Mouse (Mus musculus) heart, postnatal 14 days (tissue): Measurements from ENCODE around the gene Zfp57. TPM values are rescaled to one million over a fixed set of nuclear protein-coding genes. Genes with fewer than 3 reads are reported as not detected.
"Not testable (repeated sequence)": the region's sequence is repeated elsewhere in the genome, so short reads cannot be mapped to it uniquely, and the experiment has no call there.

ENCODE experiments used
- DNase-seq, 2 experiments: peaks; one replicate each; pipeline ENCODE4 v3.0.0; 2021 to 2022
- intact Hi-C: fragments of 180-260 bp; cut with DNase I; formaldehyde crosslinking; loops from one replicate; pipeline ENCODE4 v1.15.1; 2025
- long read RNA-seq, 2 experiments: library from polyadenylated mRNA; stranded (forward); transcript quantifications; one replicate each; pipeline ENCODE4 v2.0.0; 2021
- total RNA-seq, 2 experiments: library from RNA; stranded (reverse); gene quantifications; 2 replicates each; pipeline ENCODE4 v1.2.3; 2021

Zfp57 gene
- total RNA-seq = 1 to 10 TPM; 3.7 to 4.6 TPM
- long read RNA-seq, experiment 1, partial matches to known transcripts = 0 of 3 reads
- long read RNA-seq, experiment 1, other reads (novel, unspliced or antisense) = 1 of 3 reads
- long read RNA-seq, experiment 2, partial matches to known transcripts = 0 of 4 reads
- long read RNA-seq, experiment 2, other reads (novel, unspliced or antisense) = 3 of 4 reads

GRCm38 (mm10) chr17:37000863-37001262 lies at the start of gene Zfp57:
Gene Zfp57, plus strand, starts transcription at chr17:37001163.
- intact Hi-C loops = loop anchor here (5.0 kb wide), 1 partner anchor 164 kb away; the partner anchor contains the start of gene Trim26
- no peak for DNase-seq

DNA sequence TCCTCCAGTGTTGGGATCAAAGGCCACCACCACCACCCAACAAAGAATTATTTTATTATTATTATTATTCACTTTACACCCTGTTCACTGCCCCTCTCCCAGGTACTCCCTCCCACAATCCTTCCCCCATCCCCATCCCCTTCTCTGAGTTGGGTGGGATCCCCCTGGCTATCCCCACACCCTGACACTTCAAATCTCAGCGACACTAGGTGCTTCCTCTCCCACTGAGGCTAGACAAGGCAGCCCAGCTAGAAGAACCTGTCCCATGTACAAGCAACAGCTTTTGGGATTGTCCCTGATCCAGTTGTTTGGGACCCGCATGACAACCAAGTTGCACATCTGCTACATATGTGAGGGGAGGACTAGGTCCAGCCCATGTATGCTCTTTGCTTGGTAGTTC lies 48.3 kb upstream of the Zfp57 start:
- no peak for DNase-seq
- intact Hi-C loops = loop anchor here (5.0 kb wide), 1 partner anchor 110 kb away; no protein-coding TSS in a partner anchor

DNA sequence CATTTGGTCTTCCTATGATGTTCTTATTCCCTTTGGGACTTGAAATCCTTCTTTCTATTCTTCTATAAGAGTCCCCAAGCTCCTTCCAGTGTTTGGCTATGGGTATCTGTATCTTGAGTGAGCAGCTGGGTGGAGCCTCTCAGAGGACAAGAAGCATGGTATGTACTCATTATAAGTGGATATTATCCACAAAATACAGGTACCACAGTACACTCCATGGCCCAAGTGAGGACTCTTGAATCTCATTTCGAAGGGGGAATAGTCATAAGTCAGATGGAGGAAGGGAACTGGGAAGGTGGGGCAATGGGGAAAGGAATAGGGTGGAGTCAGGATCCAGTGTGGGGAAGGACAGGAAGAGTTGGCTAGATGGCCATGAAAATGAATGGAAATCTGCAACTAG lies 47.9 kb upstream of the Zfp57 start:
- intact Hi-C loops = loop anchor here (5.0 kb wide), 1 partner anchor 111 kb away; no protein-coding TSS in a partner anchor
- DNase-seq = no peak

- intact Hi-C loops = loop anchor here (5.0 kb wide), 1 partner anchor 41 kb away; no protein-coding TSS in a partner anchor
- DNase-seq = peak; percentile 94
These were observed 42.8 kb upstream of the Zfp57 start, which contains the start of the genes Znrd1 and Znrd1as for GRCm38 (mm10) chr17:36957999-36958743. Gene Znrd1, minus strand, starts transcription at chr17:36958559. Gene Znrd1as, plus strand, starts transcription at chr17:36958592.

DNA sequence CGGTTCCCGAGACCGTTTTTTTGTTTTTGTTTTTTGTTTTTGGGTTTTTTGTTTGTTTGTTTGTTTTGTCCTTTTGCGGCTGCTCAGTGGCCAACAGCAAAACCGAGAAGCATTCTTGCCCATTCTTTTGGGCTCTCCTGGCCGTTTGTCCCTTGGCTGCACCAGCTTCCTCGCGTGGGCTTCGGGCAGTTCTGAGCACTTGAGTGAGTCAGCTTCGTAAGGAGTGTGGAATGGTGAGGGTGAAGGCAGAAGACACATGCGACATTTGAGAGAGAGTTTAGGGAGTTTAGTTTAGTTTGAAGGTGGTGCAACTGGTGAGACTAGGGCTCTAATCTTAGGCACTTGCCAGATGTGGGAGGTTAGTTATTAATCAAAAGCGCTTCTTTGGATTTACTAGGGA lies 42.1 kb upstream of the Zfp57 start:
- peak in 1 of 2 experiments; percentile 10 for DNase-seq
- intact Hi-C loops = loop anchor here (5.0 kb wide), 1 partner anchor 42 kb away; no protein-coding TSS in a partner anchor

- intact Hi-C loops = no loop called here
- no peak for DNase-seq
These were observed 39.8 kb upstream of the Zfp57 start for GRCm38 (mm10) chr17:36961125-36961524.

DNA sequence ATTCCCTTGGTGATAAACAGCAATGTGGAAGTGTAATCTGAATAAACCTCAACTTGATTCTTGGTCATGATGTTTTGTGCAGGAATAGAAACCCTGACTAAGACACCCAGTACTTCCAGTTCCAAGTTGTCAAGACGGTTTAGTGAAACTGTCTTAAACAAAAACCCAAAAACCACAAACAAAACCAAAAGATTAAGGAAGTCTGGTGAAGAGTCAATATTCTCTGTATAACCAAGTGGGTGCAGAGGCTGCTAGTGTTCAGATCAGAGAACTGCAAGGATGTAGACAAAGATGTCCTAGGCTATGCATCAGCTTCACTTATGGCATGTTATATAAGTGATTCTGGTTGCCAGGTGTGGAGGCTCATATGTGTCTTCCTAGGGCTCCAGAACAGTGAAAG lies 34.1 kb upstream of the Zfp57 start:
- intact Hi-C loops = no loop called here
- DNase-seq = no peak

DNA sequence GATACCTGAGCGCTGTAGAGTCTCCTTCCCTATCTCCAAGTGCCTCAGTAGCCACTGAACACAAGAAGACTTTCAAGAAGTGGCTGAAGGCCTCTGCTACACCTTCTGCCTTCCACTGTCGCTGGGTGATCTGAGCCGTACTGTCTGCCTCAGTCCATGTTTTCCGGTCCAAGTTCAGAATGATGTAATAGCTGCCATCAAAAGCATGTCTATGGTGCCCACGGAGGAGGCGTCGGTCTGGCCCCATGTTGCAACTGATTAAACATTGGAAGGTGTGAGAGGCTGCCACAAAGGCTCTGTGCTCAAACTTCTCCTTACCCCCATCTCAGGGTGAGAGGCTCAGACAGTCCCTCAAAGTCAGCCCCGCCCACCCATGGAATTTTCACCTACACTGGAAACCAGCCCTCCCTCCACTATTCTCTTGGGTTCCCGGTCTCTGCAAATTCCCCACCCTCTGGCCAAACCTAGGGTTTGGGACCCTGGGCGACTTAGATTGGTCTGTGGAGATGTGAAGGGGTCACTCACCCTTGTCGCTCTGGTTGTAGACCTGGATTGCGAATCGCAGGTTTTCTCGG lies 30.6 kb upstream of the Zfp57 start:
- intact Hi-C loops = no loop called here
- no peak for DNase-seq

- no peak for DNase-seq
- intact Hi-C loops = no loop called here
These were observed 29.7 kb upstream of the Zfp57 start for GRCm38 (mm10) chr17:36971172-36971850.

DNA sequence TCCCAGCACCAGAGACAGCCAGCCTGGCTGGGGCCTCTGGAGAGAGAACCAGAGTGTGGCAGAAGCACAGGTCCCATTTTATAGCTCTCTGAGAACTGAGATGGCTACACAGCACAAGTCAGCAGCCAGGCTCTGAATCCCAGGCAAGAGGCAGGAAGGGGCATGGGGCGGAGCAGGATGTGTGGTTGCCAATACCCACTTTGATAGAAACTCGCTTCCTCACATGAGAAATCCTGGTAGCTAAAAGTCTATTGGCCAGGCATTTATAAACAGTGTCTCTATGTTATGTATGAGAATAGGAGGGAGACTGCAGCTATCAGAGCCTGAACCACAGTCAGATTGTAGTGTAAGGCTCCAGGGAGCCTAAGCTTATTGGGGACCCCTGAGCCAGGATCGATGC lies 28.2 kb upstream of the Zfp57 start:
- intact Hi-C loops = no loop called here
- no peak for DNase-seq

DNA sequence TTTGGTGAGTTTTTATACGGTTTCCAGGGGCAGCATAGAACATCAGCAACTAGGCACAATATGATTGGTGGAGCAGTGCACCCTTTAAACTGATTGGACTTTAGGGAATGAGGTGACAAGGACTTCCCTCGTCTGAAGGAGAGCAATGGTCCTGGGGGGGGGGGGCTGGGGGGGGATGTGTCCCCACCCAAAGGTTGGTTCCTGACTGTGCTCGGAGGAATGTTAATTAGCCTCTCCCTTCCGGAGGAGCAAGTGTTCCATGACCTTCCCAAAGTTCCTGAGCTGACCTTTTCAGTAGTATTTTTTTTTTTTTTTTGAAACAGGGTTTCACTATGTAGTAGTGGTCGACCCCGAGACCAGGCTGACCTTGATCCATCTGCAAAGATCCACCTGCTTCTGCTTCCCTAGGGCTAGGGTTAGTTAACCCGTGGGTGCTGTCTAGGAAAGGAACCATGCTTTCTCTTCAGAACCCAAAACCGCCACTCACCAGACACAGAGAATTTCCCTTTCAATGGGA lies 27.6 kb upstream of the Zfp57 start:
- intact Hi-C loops = no loop called here
- DNase-seq = no peak

- intact Hi-C loops = no loop called here
- DNase-seq = peak in 1 of 2 experiments; percentile 5
These were observed 19.6 kb upstream of the Zfp57 start, which contains the start of gene 2410137M14Rik for GRCm38 (mm10) chr17:36981221-36981813. Gene 2410137M14Rik, minus strand, starts transcription at chr17:36981237.

- intact Hi-C loops = no loop called here
These were observed 19.1 kb upstream of the Zfp57 start for GRCm38 (mm10) chr17:36981845-36982244.

DNA sequence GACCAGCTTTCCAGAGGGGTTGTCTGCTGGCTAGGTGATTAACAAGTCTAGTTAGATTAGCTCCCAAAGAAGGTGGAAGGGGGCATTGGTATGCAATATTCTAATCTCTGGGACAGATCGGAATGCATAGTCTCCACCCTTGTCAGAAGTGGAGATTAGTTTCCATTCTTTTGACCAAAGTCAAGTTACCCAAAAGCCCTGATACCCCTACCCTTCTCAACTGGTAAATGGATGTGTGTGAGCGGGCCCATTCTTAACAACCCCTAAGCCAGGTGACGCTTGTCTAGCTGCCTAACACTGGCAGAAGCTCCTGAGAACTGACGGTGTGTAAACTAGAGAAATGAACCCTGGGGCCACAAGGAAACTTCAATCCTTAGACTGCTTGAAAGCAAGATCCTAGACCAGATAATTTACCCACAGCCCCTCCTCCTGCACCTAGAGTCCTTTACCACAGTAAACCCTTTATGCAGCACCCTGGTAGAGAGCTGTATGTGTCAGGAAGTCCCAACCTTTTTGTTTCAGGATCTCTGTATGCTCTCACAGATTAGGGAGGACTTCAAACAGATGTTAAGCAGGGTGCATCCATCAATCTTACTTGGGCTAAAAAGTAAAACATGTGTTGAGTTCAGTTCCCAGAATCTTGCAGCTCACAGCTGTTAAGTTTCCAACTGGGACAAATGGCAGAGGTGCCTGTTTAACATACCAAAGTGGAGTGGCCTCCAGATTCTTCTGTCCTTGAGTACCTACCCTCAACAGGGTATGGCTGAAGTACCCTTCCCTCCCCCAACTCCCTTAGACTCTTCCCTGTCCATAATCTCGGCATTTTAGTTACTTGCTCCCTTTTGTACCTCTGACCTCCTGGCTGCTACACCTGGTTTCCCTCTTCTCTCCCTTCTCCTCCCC lies 18.5 kb upstream of the Zfp57 start:
- DNase-seq = no peak
- intact Hi-C loops = no loop called here

More at GRCm38 (mm10) chr17:36981845-36982244, 19.1 kb upstream of the Zfp57 start:
- DNase-seq = no peak

DNA sequence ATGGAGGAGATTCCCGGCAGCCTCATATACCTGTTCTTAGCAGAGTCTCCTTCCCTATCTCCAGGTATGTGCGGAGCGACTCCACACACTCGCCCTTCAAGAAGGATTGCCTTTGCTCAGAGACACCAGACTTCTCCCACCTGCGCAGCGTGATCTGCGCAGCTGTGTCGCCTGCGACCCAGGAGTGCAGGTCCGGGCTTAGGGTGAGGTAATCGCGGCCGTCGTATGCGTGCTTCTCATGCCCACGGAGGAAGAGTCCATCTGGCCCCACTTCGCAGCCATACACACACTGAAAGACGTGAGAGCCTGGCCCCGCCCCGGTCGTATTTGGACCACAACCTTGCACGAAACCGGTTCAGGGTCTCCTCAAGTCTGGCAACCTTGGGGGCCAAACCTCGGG lies 12.5 kb upstream of the Zfp57 start:
- no peak for DNase-seq
- intact Hi-C loops = no loop called here

DNA sequence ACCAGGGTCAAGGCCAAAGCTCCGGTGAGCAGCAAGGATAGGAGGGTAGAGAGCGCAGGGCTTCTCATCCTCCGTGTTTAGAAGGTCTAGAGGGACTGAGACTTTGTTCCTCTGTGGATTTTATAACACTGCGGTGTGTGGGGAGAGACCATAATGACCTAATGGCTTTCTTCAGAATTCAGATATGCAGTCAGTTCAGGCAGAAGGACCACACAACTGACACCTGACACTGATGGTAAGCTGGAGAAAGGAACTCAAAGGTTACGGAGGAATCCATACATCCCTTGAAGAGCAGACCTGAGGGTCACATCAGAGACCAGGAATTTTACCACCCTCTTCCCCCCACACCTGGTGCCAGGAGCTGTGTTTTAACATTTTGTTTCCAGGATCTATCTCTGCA lies 11.5 kb upstream of the Zfp57 start, which contains the start of gene H2-M5:
Gene H2-M5, minus strand, starts transcription at position 101 of the 400 bp plus-strand sequence.
- intact Hi-C loops = no loop called here
- DNase-seq = no peak

- DNase-seq, intact Hi-C loops: not testable (repeated sequence)
These were observed 10.3 kb upstream of the Zfp57 start for GRCm38 (mm10) chr17:36990630-36991029.

DNA sequence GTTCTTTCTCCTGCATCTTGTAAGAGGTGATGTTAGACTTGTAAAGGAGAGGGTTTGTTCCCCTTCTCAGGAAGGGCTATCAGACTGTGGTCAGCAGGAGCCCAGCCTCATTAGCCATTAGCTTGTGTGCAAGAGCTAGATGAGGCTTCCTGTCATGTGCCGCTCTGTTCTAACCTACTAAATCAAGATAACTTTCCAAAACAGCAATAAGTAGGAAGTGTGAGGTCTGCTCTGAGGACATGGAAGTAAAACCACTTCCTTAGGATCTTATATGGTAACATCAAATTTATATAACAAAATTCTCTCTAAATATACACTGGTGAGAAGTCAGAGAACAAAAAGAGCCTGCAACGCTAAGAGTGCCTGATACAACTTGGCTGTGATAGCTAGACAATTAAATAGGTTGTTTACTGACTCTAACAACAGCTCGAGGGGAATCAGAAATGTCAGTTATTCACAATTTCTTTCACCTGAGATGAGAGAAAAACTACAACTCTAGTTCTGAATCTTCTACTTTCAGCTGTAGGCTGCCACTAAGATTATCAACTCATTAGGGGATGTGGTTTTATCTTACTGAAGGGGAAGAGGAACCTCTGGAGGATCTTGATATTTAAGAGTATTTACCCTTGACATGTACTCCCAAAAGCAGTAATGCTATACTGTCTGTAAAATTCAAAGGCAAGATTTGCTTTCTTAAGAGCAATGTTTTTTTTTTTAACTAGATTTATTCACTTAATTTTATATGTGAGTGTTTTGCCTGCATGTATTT lies 8.4 kb upstream of the Zfp57 start:
- no peak for DNase-seq
- intact Hi-C loops = no loop called here
